Mouse (Mus musculus) forebrain, embryonic 10.5 days (tissue): Measurements from ENCODE around the gene Fancl. TPM values are rescaled to one million over a fixed set of nuclear protein-coding genes. Genes with fewer than 3 reads are reported as not detected.
A peak's percentile ranks its signal among the peaks of the same experiment; 100 is the strongest.

Source experiments
- DNase-seq: peaks from one replicate; pipeline ENCODE4 v3.0.0-alpha.2; 2017; ENCODE audit warnings: low spot score; ENCODE audit errors: extremely low spot score
- H3K27ac ChIP-seq: fragments of 300-500 bp; sonication (generic); 2 replicates; pipeline ENCODE4 v1.5.1; 2016; ENCODE audit warnings: mild to moderate bottlenecking
- H3K27me3 ChIP-seq: fragments of 300-500 bp; sonication (generic); 2 replicates; pipeline ENCODE4 v1.6.1; 2016; ENCODE audit warnings: mild to moderate bottlenecking; ENCODE audit not compliant: poor library complexity, severe bottlenecking
- H3K36me3 ChIP-seq: fragments of 300-500 bp; sonication (generic); replicated peaks from 2 replicates; pipeline ENCODE4 v1.6.1; 2016; ENCODE audit warnings: mild to moderate bottlenecking, moderate library complexity
- H3K4me1 ChIP-seq: fragments of 300-500 bp; sonication (generic); 2 replicates; pipeline ENCODE4 v1.6.1; 2016
- H3K4me3 ChIP-seq: fragments of 300-500 bp; sonication (generic); 2 replicates; pipeline ENCODE4 v1.5.1; 2016; ENCODE audit warnings: mild to moderate bottlenecking, moderate library complexity
- H3K9me3 ChIP-seq: fragments of 300-500 bp; sonication (generic); 2 replicates; pipeline ENCODE4 v1.6.1; 2016; ENCODE audit warnings: mild to moderate bottlenecking, moderate library complexity
- WGBS: fragments of 180-500 bp; shearing (Covaris S2); methylation state at CpG from one replicate; pipeline ENCODE4 v1.1.7; 2016; 5-methylcytosine and 5-hydroxymethylcytosine counted together
- polyA plus RNA-seq: library from polyadenylated mRNA; unstranded; fragments of >200 nt; fragmentation: Nextera tagmentation; extraction: Ambion mirVana; gene quantifications from 2 replicates; pipeline ENCODE4 v1.2.1, GENCODE M21; 2016

Fancl gene
- polyA plus RNA-seq, 1 experiment from 2014 or later, result 33.5 TPM

GRCm38 (mm10) chr11:26441121-26441520 lies 55.2 kb downstream of the Fancl start:
- no peaks in the 10 kb centered on the region for H3K9me3 ChIP-seq
- peaks cover 9% of the 10 kb centered on the region; the same call in 1 of the 2 replicates for H3K36me3 ChIP-seq
- H3K27me3 ChIP-seq, result no peaks in the 10 kb centered on the region
- no peak overlapping the region for H3K27ac ChIP-seq
- H3K4me1 ChIP-seq, result no peaks in the 10 kb centered on the region
- 82% methylated on average over 1 of the region's 1 CpGs for WGBS
- H3K4me3 ChIP-seq, result no peak overlapping the region
- no peak for DNase-seq

- H3K9me3 ChIP-seq, result 0 out of 2 replicates have a peak, but pooled peaks cover 5% of the 10 kb centered on the region
- no peak for DNase-seq
- H3K4me1 ChIP-seq, result no peaks in the 10 kb centered on the region
- H3K4me3 ChIP-seq, result no peak overlapping the region
- peaks cover 16% of the 10 kb centered on the region for H3K36me3 ChIP-seq
- no peak overlapping the region for H3K27ac ChIP-seq
- H3K27me3 ChIP-seq, result no peaks in the 10 kb centered on the region
Measured at GRCm38 (mm10) chr11:26444374-26444773, 58.4 kb downstream of the Fancl start.

- WGBS, result 91% methylated on average over 3 of the region's 3 CpGs
- Histone ChIP-seq H3K9me3 (0 out of 2 replicates have a peak, but pooled peaks cover 5% of the 10 kb centered on the region), H3K4me3 (no peak overlapping the region), H3K27me3 (no peaks in the 10 kb centered on the region), H3K36me3 (peaks cover 16% of the 10 kb centered on the region), H3K4me1 (no peaks in the 10 kb centered on the region), H3K27ac (no peak overlapping the region)
- DNase-seq, result no peak
Measured at GRCm38 (mm10) chr11:26449789-26450188, 63.9 kb downstream of the Fancl start.

GRCm38 (mm10) chr11:26450636-26451035 lies 64.7 kb downstream of the Fancl start:
- no peaks in the 10 kb centered on the region for H3K4me1 ChIP-seq
- H3K27me3 ChIP-seq, result no peaks in the 10 kb centered on the region
- 0 out of 2 replicates have a peak, but pooled peaks cover 5% of the 10 kb centered on the region for H3K9me3 ChIP-seq
- no peak for DNase-seq
- WGBS, result 90% methylated on average over 1 of the region's 1 CpGs
- peaks cover 11% of the 10 kb centered on the region for H3K36me3 ChIP-seq
- no peak overlapping the region for H3K4me3 ChIP-seq
- H3K27ac ChIP-seq, result no peak overlapping the region

GRCm38 (mm10) chr11:26451228-26451627 lies 65.3 kb downstream of the Fancl start:
- Histone ChIP-seq H3K9me3 (0 out of 2 replicates have a peak, but pooled peaks cover 5% of the 10 kb centered on the region), H3K36me3 (peaks cover 11% of the 10 kb centered on the region), H3K27ac (no peak overlapping the region), H3K4me1 (no peaks in the 10 kb centered on the region), H3K4me3 (no peak overlapping the region), H3K27me3 (no peaks in the 10 kb centered on the region)
- 88% methylated on average over 2 of the region's 2 CpGs for WGBS
- DNase-seq, result no peak

GRCm38 (mm10) chr11:26452693-26453092 lies 66.8 kb downstream of the Fancl start:
- Histone ChIP-seq H3K27me3 (no peaks in the 10 kb centered on the region), H3K36me3 (peaks cover 3% of the 10 kb centered on the region), H3K9me3 (no peaks in the 10 kb centered on the region), H3K4me3 (no peak overlapping the region), H3K27ac (no peak overlapping the region), H3K4me1 (no peaks in the 10 kb centered on the region)
- WGBS, result 90% methylated on average over 4 of the region's 4 CpGs
- DNase-seq, result no peak

DNA sequence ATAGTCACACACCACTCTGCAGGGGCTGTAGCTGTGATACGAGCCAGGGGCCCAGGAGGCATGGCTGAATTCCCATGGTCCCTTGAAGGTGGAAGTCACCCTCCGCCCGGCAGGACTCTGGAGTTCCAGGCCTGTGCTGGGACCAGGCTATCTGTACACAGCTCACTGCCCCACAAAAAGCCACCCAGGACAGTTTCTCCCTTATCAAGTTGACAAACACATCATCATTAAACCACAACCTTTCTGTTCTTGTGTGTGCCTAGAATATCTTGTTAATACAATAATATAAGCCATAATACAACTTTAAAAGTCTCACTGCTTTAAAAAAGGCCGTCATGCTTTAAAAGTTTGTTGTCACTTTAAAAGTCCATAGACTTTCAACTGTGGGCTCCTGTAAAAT lies 68.1 kb downstream of the Fancl start:
- 89% methylated on average over 4 of the region's 4 CpGs for WGBS
- DNase-seq, result no peak
- Histone ChIP-seq H3K4me3 (no peak overlapping the region), H3K4me1 (no peaks in the 10 kb centered on the region), H3K9me3 (no peaks in the 10 kb centered on the region), H3K27ac (no peak overlapping the region), H3K36me3 (peaks cover 3% of the 10 kb centered on the region), H3K27me3 (no peaks in the 10 kb centered on the region)

DNA sequence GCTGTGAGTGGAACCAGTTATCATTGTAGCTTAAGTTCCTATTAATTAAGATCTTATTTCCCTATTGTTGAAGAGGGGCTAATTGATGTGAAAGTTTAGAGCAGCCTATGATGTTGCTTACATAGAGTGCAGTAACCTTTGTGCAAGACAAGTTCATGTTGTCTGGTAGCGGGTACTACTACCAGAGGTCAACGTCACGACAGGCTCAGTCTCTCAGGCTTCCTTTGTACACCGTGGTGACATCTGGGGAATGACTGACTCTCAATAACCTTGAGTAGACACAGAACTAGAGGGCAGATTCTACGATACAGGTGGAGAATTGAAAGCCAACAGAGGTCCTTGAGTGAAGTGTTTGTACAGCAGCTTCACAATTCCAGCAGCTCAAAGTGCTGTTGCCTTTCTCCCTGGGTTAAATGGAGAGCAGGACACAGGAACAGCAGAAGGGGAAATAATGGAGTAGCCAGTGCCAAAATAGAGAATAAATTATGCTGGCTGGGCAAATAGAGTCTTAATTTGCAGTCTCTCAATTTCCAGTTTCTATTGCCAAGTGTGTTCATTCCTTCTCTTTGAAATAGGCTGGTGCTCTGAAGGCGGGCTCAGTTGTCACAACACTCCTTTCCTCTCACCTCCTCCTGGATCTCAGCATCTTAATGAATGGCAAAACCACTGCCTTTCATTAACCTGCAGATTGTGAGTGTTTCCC lies 91.3 kb downstream of the Fancl start:
- H3K4me3 ChIP-seq, result no peak overlapping the region
- WGBS, result 85% methylated on average over 6 of the region's 6 CpGs
- DNase-seq, result no peak
- H3K27me3 ChIP-seq, result no peaks in the 10 kb centered on the region
- no peak overlapping the region for H3K27ac ChIP-seq
- peaks cover 26% of the 10 kb centered on the region for H3K36me3 ChIP-seq
- H3K4me1 ChIP-seq, result no peaks in the 10 kb centered on the region
- H3K9me3 ChIP-seq, result no peaks in the 10 kb centered on the region

DNA sequence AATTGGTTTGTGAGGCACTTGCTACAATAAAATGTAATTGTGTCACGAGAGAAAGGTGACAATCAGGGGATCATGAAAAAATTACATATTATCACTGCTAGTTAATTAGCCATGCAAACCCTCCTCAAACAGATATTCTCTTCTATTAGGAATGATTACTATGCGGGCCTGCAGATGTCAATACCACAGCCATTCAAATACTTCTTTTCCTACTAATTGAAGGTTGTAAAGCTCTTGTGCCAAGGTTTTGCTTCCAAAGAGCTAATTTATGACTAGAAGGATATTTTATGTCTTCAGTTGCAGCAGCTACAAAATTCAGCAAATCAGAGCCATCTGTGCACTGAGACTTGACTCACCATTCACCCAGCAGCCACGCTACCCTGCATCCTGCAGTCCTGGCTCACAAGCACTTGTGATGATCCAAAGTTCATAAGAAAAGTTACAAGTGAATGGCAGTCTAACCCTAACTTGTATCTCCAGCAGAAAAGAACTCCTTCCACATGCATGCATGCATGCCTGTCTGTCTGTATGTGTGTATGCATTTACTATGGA lies 95.8 kb downstream of the Fancl start:
- no peaks in the 10 kb centered on the region for H3K4me1 ChIP-seq
- 90% methylated on average over 3 of the region's 3 CpGs for WGBS
- no peaks in the 10 kb centered on the region for H3K27me3 ChIP-seq
- no peaks in the 10 kb centered on the region for H3K36me3 ChIP-seq
- no peaks in the 10 kb centered on the region for H3K9me3 ChIP-seq
- no peak overlapping the region for H3K4me3 ChIP-seq
- H3K27ac ChIP-seq, result no peak overlapping the region
- no peak for DNase-seq

DNA sequence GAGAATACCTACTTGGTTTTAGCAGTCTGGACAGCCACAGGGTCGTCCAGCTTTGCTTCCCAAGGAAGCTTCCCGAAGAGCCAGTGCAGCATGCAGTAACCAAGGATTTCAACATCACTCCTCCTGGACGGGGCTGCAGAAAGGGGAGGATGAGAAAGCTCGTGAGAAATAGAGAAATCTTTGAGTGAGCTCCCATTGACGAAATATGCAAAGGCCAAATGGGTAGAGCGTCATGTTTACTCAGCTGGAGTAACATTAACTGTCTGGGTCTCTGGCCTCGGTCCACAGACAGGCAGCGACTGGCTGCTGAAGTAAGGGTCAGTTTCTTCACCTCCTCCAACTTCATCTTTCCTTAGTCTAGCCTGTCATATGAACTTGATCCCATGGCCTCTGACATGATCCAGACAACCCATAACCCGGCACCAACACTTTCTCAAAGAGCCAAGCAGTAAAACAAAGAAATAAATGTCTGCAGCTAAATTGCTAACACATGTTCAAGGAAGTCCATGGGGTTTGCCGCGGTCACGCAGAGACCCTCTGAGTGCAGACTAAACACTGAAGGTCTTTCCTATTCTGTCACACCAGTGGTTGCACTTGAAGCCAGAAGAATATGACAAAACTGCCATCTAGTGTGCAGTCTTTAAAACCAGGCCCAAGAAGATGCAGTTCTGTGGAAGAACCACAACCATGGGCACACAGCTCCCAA lies 104.0 kb downstream of the Fancl start:
- WGBS, result 67% methylated on average over 12 of the region's 12 CpGs
- Histone ChIP-seq H3K36me3 (no peaks in the 10 kb centered on the region), H3K4me3 (no peak overlapping the region), H3K9me3 (no peaks in the 10 kb centered on the region), H3K4me1 (no peaks in the 10 kb centered on the region), H3K27me3 (no peaks in the 10 kb centered on the region), H3K27ac (0 out of 2 replicates have a peak overlapping the region, but pooled peaks have one; percentile 4)
- DNase-seq, result peak; percentile 36

DNA sequence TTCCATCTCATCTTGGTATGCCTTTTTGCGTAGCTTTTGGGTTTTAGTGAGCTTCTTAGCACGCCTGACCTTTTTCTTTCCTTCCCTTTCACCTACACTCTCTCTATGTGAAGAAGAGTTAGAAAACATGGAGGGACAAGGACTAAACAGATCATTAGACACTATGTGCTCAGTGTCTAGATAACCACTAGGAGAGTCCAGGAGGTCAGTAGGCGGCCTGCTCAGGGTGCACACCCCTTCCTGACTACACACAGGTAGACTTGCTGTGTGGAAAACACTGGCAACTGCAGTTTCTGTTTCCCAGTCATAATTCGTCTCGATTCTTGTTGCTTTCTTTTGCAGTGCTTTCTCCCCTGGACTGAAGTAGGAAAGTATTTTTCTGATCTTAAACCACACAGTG lies 110.0 kb downstream of the Fancl start:
- WGBS, result 93% methylated on average over 5 of the region's 5 CpGs

DNA sequence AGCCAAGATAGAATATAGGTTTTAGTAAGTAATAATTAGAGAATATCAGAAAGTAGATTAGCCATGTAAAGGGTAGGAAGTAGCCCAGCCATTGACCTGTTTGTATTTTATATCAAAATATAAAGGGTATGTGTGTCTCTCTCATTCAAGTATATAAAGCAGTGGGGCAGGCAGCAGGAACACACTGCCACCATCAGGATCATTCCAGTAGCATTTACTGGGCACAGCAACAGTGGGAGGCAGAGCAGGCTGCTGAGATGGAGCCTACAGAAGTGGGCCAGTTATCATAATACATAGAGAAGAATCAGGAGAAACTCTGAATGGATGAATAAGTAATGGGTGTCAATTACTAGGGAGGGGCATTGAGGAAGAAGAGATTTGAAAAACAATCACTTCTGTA lies 127.7 kb downstream of the Fancl start:
- DNase-seq, result no peak
- Histone ChIP-seq H3K27me3 (no peaks in the 10 kb centered on the region), H3K4me3 (no peak overlapping the region), H3K27ac (no peak overlapping the region), H3K4me1 (no peaks in the 10 kb centered on the region), H3K36me3 (peaks cover 5% of the 10 kb centered on the region), H3K9me3 (peaks cover 2% of the 10 kb centered on the region; the same call in 1 of the 2 replicates)

More for the DNA sequence above, 110.0 kb downstream of the Fancl start:
- Histone ChIP-seq H3K4me3 (no peak overlapping the region), H3K27ac (no peak overlapping the region), H3K9me3 (no peaks in the 10 kb centered on the region), H3K27me3 (no peaks in the 10 kb centered on the region), H3K36me3 (no peaks in the 10 kb centered on the region), H3K4me1 (no peaks in the 10 kb centered on the region)
- DNase-seq, result no peak

GRCm38 (mm10) chr11:26516086-26516485 lies 130.2 kb downstream of the Fancl start:
- no peaks in the 10 kb centered on the region for H3K4me1 ChIP-seq
- WGBS, result 82% methylated on average over 2 of the region's 2 CpGs
- no peak overlapping the region for H3K4me3 ChIP-seq
- no peak overlapping the region for H3K27ac ChIP-seq
- no peaks in the 10 kb centered on the region for H3K27me3 ChIP-seq
- no peak for DNase-seq
- H3K9me3 ChIP-seq, result no peaks in the 10 kb centered on the region
- H3K36me3 ChIP-seq, result no peaks in the 10 kb centered on the region
